7 mouse cellular contexts compared by ENCODE assay signal in the genomic region with DNA sequence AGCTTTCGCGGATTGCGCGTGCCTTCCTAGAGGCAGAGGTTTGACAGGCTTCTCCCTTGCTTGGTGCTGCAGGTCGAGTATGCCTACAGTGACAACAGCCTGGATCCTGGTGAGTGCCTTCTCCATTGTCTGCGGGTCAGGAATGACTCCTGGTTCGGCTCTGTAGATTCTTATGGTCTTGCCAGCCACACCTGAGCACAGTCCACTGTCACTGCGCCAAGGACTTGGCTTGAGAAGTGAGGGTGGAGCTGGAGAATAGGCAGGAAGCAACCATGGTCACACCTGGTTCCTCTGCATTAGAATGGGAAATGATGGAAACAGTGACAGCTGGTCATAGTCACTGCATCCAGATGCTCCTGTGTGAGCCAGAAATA. TPM values are rescaled to one million over a fixed set of nuclear protein-coding genes. Genes with fewer than 3 reads are reported as not detected.
A peak's percentile ranks its signal among the peaks of the same experiment; 100 is the strongest.
DNase-seq lines count a peak whose midpoint lies in the region; ATAC-seq and TF ChIP-seq lines count a peak whose summit lies in the region.

No protein-coding gene starts in this region.

- H3K9ac ChIP-seq in ES-E14 (ENCODE audit: insufficient read depth, low read depth, low read length, poor library complexity, severe bottlenecking): peak overlapping the region; percentile 80
- peak overlapping the region; percentile 93 for H3K9ac ChIP-seq in hindbrain, embryonic 12.5 days
- peak overlapping the region; percentile 86 for H3K9ac ChIP-seq in liver, embryonic 12.5 days

- H3K4me1 ChIP-seq in ES-E14 (ENCODE audit: control insufficient read depth in 2 of 2, insufficient read depth in 2 of 2, low read length in 2 of 2, poor library complexity in 1 of 2): peaks cover 3 to 8% of the 10 kb centered on the region in 2 experiments; a peak in 2 of 4 replicates
- H3K4me1 ChIP-seq in hindbrain, embryonic 12.5 days: peaks cover 38% of the 10 kb centered on the region
- peaks cover 56% of the 10 kb centered on the region for H3K4me1 ChIP-seq in liver, embryonic 12.5 days

- peak; percentile 41 for DNase-seq in 416B (ENCODE audit: low read depth)
- DNase-seq in ES-E14 (ENCODE audit: low read depth, low spot score): no peak
- no peak for DNase-seq in adrenal gland, postnatal 4 days (ENCODE audit: low spot score in 2 of 2)
- DNase-seq in adrenal gland, postnatal 25 days: no peak
- no peak for DNase-seq in embryo, embryonic 9.5 days (ENCODE audit: extremely low spot score)

- H3K4me2 ChIP-seq in hindbrain, embryonic 12.5 days (replicated peaks): peak overlapping the region; percentile 96
- H3K4me2 ChIP-seq in liver, embryonic 12.5 days: peak overlapping the region; percentile 94

- peak overlapping the region; percentile 76 to 83 for H3K4me3 ChIP-seq in ES-E14 (ENCODE audit: insufficient read depth in 1 of 2, low read depth in 1 of 2, low read length in 2 of 2, poor library complexity in 1 of 2, severe bottlenecking in 1 of 2)
- peak overlapping the region; percentile 74 for H3K4me3 ChIP-seq in hindbrain, embryonic 12.5 days
- H3K4me3 ChIP-seq in liver, embryonic 12.5 days: peak overlapping the region; percentile 80

- ATAC-seq in hindbrain, embryonic 12.5 days (ENCODE audit: low FRiP score): no peak
- ATAC-seq in liver, embryonic 12.5 days: no peak; the same call in 1 of the 2 replicates

- H3K27me3 ChIP-seq in hindbrain, embryonic 12.5 days: no peaks in the 10 kb centered on the region
- no peaks in the 10 kb centered on the region for H3K27me3 ChIP-seq in liver, embryonic 12.5 days (replicated peaks)

- no peaks in the 10 kb centered on the region for H3K9me3 ChIP-seq in ES-E14 (ENCODE audit: control insufficient read depth, insufficient read depth, low read depth, low read length)
- H3K9me3 ChIP-seq in hindbrain, embryonic 12.5 days (replicated peaks): no peaks in the 10 kb centered on the region
- H3K9me3 ChIP-seq in liver, embryonic 12.5 days (replicated peaks): no peaks in the 10 kb centered on the region

- in situ Hi-C loops in ES-E14 (cut with MboI; ENCODE audit: low sequenced_read_pairs in 2 of 2, unreplicated experiment in 2 of 2): no loop called here

- H3K36me3 ChIP-seq in ES-E14 (ENCODE audit: control insufficient read depth, insufficient read depth, low read length, poor library complexity, severe bottlenecking): peaks cover 34% of the 10 kb centered on the region
- peaks cover 54% of the 10 kb centered on the region for H3K36me3 ChIP-seq in hindbrain, embryonic 12.5 days
- peaks cover 60% of the 10 kb centered on the region for H3K36me3 ChIP-seq in liver, embryonic 12.5 days

- 13% methylated on average over 8 of the region's 8 CpGs for WGBS in hindbrain, embryonic 12.5 days
- WGBS in liver, embryonic 12.5 days (ENCODE audit: insufficient replicate concordance): 7% methylated on average over 8 of the region's 8 CpGs

- H3K27ac ChIP-seq in ES-E14 (ENCODE audit: insufficient read depth, low read depth, low read length, poor library complexity, severe bottlenecking): no peak overlapping the region
- peak overlapping the region; percentile 87 for H3K27ac ChIP-seq in hindbrain, embryonic 12.5 days
- peak overlapping the region; percentile 83 for H3K27ac ChIP-seq in liver, embryonic 12.5 days

TF ChIP-seq in ES-E14, 5 proteins besides CTCF, POLR2A, EP300 and RAD21:
- no peak for TF ChIP-seq MAFK (IDR thresholded peaks at IDR 0.05; ENCODE audit: insufficient read depth, low read depth, low read length)
- no peak for TF ChIP-seq ZC3H11A (IDR thresholded peaks at IDR 0.05; ENCODE audit: borderline replicate concordance, low read depth, low read length)
- no peak for TF ChIP-seq CHD2 (IDR thresholded peaks at IDR 0.05; ENCODE audit: low read depth, low read length)
- TF ChIP-seq ZNF384 (IDR thresholded peaks at IDR 0.05; ENCODE audit: low read depth, low read length): no peak
- no peak for TF ChIP-seq HCFC1 (IDR thresholded peaks at IDR 0.05; ENCODE audit: borderline replicate concordance, insufficient read depth, low read length)

RNA-seq across cellular contexts. Expression of gene Mlx, which starts 0.6 kb away (rescaled TPM):
- 30.7 and 42.0 TPM in 2 replicates for total RNA-seq in ES-E14 (2012; rRNA removed)
- polyA plus RNA-seq in hindbrain, embryonic 12.5 days (2016; fragmentation: Nextera tagmentation; extraction: Ambion mirVana): 62.1 and 62.4 TPM in 2 replicates
- 34.9 and 35.7 TPM in 2 replicates for polyA plus RNA-seq in liver, embryonic 12.5 days (2016; fragmentation: Nextera tagmentation; extraction: Ambion mirVana)
- total RNA-seq in adrenal gland, postnatal 4 days (2021): 10 to 100 TPM; 27.3 to 27.5 TPM
- 55.2 and 70.0 TPM in 2 replicates for total RNA-seq in adrenal gland, postnatal 25 days (2021)

RNA-seq across cellular contexts. Expression of gene Coasy, which starts 5.3 kb away (rescaled TPM):
- 21.9 and 22.9 TPM in 2 replicates for total RNA-seq in ES-E14 (2012; rRNA removed)
- polyA plus RNA-seq in hindbrain, embryonic 12.5 days (2016; fragmentation: Nextera tagmentation; extraction: Ambion mirVana): 45.6 and 51.2 TPM in 2 replicates
- polyA plus RNA-seq in liver, embryonic 12.5 days (2016; fragmentation: Nextera tagmentation; extraction: Ambion mirVana): 26.4 and 28.5 TPM in 2 replicates
- total RNA-seq in adrenal gland, postnatal 4 days (2021): 10 to 100 TPM; 59.8 to 65.6 TPM
- total RNA-seq in adrenal gland, postnatal 25 days (2021): 93.5 and 115 TPM in 2 replicates

RNA-seq across cellular contexts. Expression of gene Psmc3ip, which starts 7.6 kb away (rescaled TPM):
- total RNA-seq in ES-E14 (2012; rRNA removed): 20.6 and 31.5 TPM in 2 replicates
- polyA plus RNA-seq in hindbrain, embryonic 12.5 days (2016; fragmentation: Nextera tagmentation; extraction: Ambion mirVana): 30.5 and 34.3 TPM in 2 replicates
- polyA plus RNA-seq in liver, embryonic 12.5 days (2016; fragmentation: Nextera tagmentation; extraction: Ambion mirVana): 28.2 and 28.3 TPM in 2 replicates
- total RNA-seq in adrenal gland, postnatal 4 days (2021): 10 to 100 TPM; 10.3 to 11.9 TPM
- total RNA-seq in adrenal gland, postnatal 25 days (2021): 7.1 and 9.4 TPM in 2 replicates

RNA-seq across cellular contexts. Expression of gene Hsd17b1, which starts 9.5 kb away (rescaled TPM):
- total RNA-seq in ES-E14 (2012; rRNA removed): 2.4 and 3.4 TPM in 2 replicates
- polyA plus RNA-seq in hindbrain, embryonic 12.5 days (2016; fragmentation: Nextera tagmentation; extraction: Ambion mirVana): 0.23 and 0.26 TPM in 2 replicates
- polyA plus RNA-seq in liver, embryonic 12.5 days (2016; fragmentation: Nextera tagmentation; extraction: Ambion mirVana): 0.08 TPM in 1 of 2 replicates, not detected in the other
- under 1 TPM; 0.50 to 0.62 TPM for total RNA-seq in adrenal gland, postnatal 4 days (2021)
- 2.6 and 3.3 TPM in 2 replicates for total RNA-seq in adrenal gland, postnatal 25 days (2021)

RNA-seq across cellular contexts. Expression of gene Naglu, which starts 17.9 kb away (rescaled TPM):
- total RNA-seq in ES-E14 (2012; rRNA removed): 4.7 and 9.2 TPM in 2 replicates
- polyA plus RNA-seq in hindbrain, embryonic 12.5 days (2016; fragmentation: Nextera tagmentation; extraction: Ambion mirVana): 13.3 and 13.7 TPM in 2 replicates
- 6.3 and 7.0 TPM in 2 replicates for polyA plus RNA-seq in liver, embryonic 12.5 days (2016; fragmentation: Nextera tagmentation; extraction: Ambion mirVana)
- 10 to 100 TPM; 36.9 to 37.8 TPM for total RNA-seq in adrenal gland, postnatal 4 days (2021)
- total RNA-seq in adrenal gland, postnatal 25 days (2021): 39.3 and 54.1 TPM in 2 replicates
